Mouse (Mus musculus) myocyte (in vitro differentiated cells): ENCODE data around the gene Rad18. TPM values are rescaled to one million over a fixed set of nuclear protein-coding genes. Genes with fewer than 3 reads are reported as not detected.

Experiments used
- H3K27me3 ChIP-seq: one replicate; pipeline ENCODE4 v1.6.1; 2011; ENCODE audit not compliant: control insufficient read depth, insufficient read depth, insufficient read length
- H3K36me3 ChIP-seq: one replicate; pipeline ENCODE4 v1.6.1; 2011; ENCODE audit not compliant: control insufficient read depth, insufficient read depth
- H3K4me2 ChIP-seq: one replicate; pipeline ENCODE4 v1.6.1; 2011; ENCODE audit warnings: low read depth, control low read depth
- H3K4me3 ChIP-seq: one replicate; pipeline ENCODE4 v1.5.1; 2011; ENCODE audit warnings: mild to moderate bottlenecking, control low read depth, moderate library complexity
- H3K79me2 ChIP-seq: one replicate; pipeline ENCODE4 v1.6.1; 2011; ENCODE audit not compliant: control insufficient read depth, insufficient read depth
- H3ac ChIP-seq: one replicate; pipeline ENCODE4 v1.6.1; 2011; ENCODE audit not compliant: control insufficient read depth, insufficient read length
- CEBPB ChIP-seq: IDR thresholded peaks from 2 replicates; pipeline ENCODE4 v1.6.1; 2011; ENCODE audit warnings: mild to moderate bottlenecking, moderate library complexity; ENCODE audit not compliant: poor library complexity, insufficient read depth, severe bottlenecking
- E2F4 ChIP-seq: IDR thresholded peaks from one replicate; pipeline ENCODE4 v1.6.1; 2011; ENCODE audit warnings: mild to moderate bottlenecking, control low read depth, moderate library complexity; ENCODE audit not compliant: insufficient read depth
- MAX ChIP-seq: IDR thresholded peaks from one replicate; pipeline ENCODE4 v1.6.1; 2011; ENCODE audit warnings: low read depth, mild to moderate bottlenecking, control low read depth
- MYOD1 ChIP-seq, 3 experiments: IDR thresholded peaks; one replicate each; pipeline ENCODE4 v1.6.1; 2011; ENCODE audit warnings: control low read depth in 2 of 3, low read depth in 2 of 3, mild to moderate bottlenecking in 2 of 3, moderate library complexity in 1 of 3; ENCODE audit not compliant: insufficient read length in 2 of 3, control insufficient read depth in 1 of 3
- MYOG ChIP-seq, 3 experiments: IDR thresholded peaks; one replicate each; pipeline ENCODE4 v1.6.1; 2011; ENCODE audit warnings: control low read depth in 2 of 3, low read depth in 2 of 3, mild to moderate bottlenecking in 2 of 3; ENCODE audit not compliant: insufficient read length in 2 of 3, control insufficient read depth in 1 of 3, insufficient read depth in 1 of 3
- POLR2A ChIP-seq: IDR thresholded peaks from one replicate; pipeline ENCODE4 v1.6.1; 2011; ENCODE audit warnings: low read depth, mild to moderate bottlenecking, control low read depth, moderate library complexity; ENCODE audit not compliant: insufficient read length
- POLR2AphosphoS2 ChIP-seq: IDR thresholded peaks from one replicate; pipeline ENCODE4 v1.6.1; 2011; ENCODE audit warnings: low read depth, control low read depth; ENCODE audit not compliant: insufficient read length
- REST ChIP-seq: IDR thresholded peaks from one replicate; pipeline ENCODE4 v1.6.1; 2011; ENCODE audit warnings: mild to moderate bottlenecking, control low read depth, moderate library complexity; ENCODE audit not compliant: insufficient read depth, insufficient read length
- SRF ChIP-seq: IDR thresholded peaks from one replicate; pipeline ENCODE4 v1.6.1; 2011; ENCODE audit warnings: low read depth; ENCODE audit not compliant: control insufficient read depth, insufficient read length
- TCF12 ChIP-seq: IDR thresholded peaks from one replicate; pipeline ENCODE4 v1.6.1; 2011; ENCODE audit warnings: mild to moderate bottlenecking, control low read depth; ENCODE audit not compliant: poor library complexity, insufficient read depth, severe bottlenecking
- TCF3 ChIP-seq: IDR thresholded peaks from one replicate; pipeline ENCODE4 v1.6.1; 2011; ENCODE audit warnings: low read depth, control low read depth; ENCODE audit not compliant: insufficient read length
- USF1 ChIP-seq: IDR thresholded peaks from one replicate; pipeline ENCODE4 v1.6.1; 2011; ENCODE audit warnings: low read depth, mild to moderate bottlenecking, control low read depth, moderate library complexity
- polyA plus RNA-seq: library from polyadenylated mRNA; unstranded; fragments of >200 nt; fragmentation: generic; extraction: Trizol; gene quantifications from one replicate; pipeline ENCODE4 v1.2.1, GENCODE M21; 2012; ENCODE audit warnings: missing spikeins

The Rad18 gene
- polyA plus RNA-seq, 1 experiment: 2.8 TPM

DNA sequence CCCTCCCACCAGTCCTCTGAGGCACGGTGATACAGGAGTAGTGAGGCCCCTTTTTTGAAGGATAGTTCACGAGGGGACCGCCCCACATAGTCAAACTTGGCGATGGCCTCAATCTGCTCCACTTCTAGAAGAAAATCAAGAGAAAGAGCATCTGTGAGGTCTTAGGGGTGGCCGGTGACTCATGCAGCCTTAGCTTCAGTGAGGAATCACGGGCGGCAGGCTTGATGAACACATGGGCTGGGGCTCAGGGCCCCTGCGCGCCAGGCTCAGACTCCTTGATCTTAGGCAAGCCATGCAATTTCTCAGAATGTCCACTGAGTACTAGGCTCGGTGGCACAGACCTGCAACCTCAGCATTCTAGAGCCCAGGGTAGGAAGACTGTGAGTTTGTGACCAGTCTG, 34.9 kb upstream of the Rad18 start:
- no peak for TF ChIP-seq USF1
- no peak for TF ChIP-seq REST
- no peak for TF ChIP-seq SRF
- TF ChIP-seq MAX: no peak
- TF ChIP-seq CEBPB: no peak
- no peak for TF ChIP-seq E2F4
- no peak for TF ChIP-seq MYOD1 (IDR thresholded peaks at IDR 0.05; ENCODE audit: control insufficient read depth in 1 of 3, insufficient read length in 2 of 3, low read depth in 2 of 3)
- no peak for TF ChIP-seq MYOG (IDR thresholded peaks at IDR 0.05; ENCODE audit: control insufficient read depth in 1 of 3, insufficient read depth in 1 of 3, insufficient read length in 2 of 3, low read depth in 2 of 3)
- no peak for TF ChIP-seq POLR2A
- TF ChIP-seq POLR2AphosphoS2: no peak
- TF ChIP-seq TCF3: no peak
- TF ChIP-seq TCF12: no peak
- Histone ChIP-seq H3K4me2 (no peak overlapping the region), H3ac (no peak overlapping the region), H3K79me2 (no peaks in the 10 kb centered on the region), H3K36me3 (peaks cover 5% of the 10 kb centered on the region), H3K4me3 (no peak overlapping the region), H3K27me3 (no peaks in the 10 kb centered on the region)

DNA sequence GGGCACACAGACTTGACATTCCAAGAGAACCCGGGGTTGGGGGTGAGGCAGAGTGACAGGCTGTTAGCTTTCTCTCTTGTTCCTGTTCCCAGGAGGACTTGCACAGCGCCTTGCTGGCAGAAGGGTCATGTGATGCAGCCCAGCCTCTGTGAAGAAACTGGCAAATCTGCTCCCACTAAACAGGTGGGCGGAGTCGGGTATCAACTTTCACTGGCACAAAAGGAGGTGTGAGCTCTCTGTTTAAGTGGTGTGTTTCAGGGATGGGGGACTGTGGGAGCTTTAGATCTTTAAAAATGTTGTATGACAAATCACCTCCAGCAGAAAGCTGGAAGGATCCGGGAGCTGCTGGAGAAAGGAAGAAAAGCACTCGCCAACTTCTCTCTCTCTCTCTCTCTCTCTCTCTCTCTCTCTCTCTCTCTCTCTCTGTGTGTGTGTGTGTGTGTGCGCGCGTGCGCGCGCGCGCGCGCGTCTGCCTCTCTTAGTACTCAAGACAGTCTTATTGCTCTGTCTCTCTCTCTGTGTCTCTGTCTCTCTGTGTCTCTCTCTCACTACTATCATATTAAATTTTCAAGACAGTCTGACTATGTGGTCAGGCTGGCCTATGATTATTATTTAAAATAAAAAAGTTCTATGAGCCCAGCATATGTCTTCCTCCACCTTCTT, 32.4 kb upstream of the Rad18 start:
- Histone ChIP-seq H3K79me2 (no peaks in the 10 kb centered on the region), H3K36me3 (peaks cover 5% of the 10 kb centered on the region), H3K27me3 (no peaks in the 10 kb centered on the region), H3K4me2 (peak overlapping the region; percentile 30), H3K4me3 (no peak overlapping the region), H3ac (no peak overlapping the region)
- no peak for TF ChIP-seq CEBPB
- peak in 1 of 3 experiments; percentile 10 for TF ChIP-seq MYOG (IDR thresholded peaks at IDR 0.05; ENCODE audit: control insufficient read depth in 1 of 3, insufficient read depth in 1 of 3, insufficient read length in 2 of 3, low read depth in 2 of 3)
- TF ChIP-seq USF1: peak; percentile 77
- TF ChIP-seq TCF3: no peak
- no peak for TF ChIP-seq TCF12
- no peak for TF ChIP-seq REST
- TF ChIP-seq MAX: no peak
- TF ChIP-seq E2F4: no peak
- TF ChIP-seq POLR2AphosphoS2: no peak
- peak in 1 of 3 experiments; percentile 8 for TF ChIP-seq MYOD1 (IDR thresholded peaks at IDR 0.05; ENCODE audit: control insufficient read depth in 1 of 3, insufficient read length in 2 of 3, low read depth in 2 of 3)
- no peak for TF ChIP-seq POLR2A
- no peak for TF ChIP-seq SRF

DNA sequence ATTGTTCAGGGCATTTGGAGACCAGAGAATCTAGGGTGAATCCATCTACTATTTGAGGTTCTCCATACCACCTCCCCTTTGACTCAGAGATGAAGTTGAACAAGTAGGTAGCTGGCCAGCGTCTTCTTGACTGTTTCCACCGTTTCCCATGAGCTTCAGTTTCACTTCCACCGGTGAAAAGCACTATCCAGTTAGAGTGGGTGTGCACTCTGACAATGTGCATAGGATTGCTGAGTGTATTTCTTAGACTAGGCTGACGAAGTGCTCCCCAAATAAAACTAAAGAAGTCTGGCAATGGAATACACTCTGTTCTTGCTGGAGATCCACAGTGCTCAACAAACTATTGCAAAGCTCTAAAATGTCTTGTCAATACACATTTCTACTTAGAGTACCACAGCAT, 29.0 kb upstream of the Rad18 start:
- Histone ChIP-seq H3K36me3 (peaks cover 3% of the 10 kb centered on the region), H3K27me3 (no peaks in the 10 kb centered on the region), H3K4me2 (no peak overlapping the region), H3K79me2 (no peaks in the 10 kb centered on the region), H3ac (no peak overlapping the region), H3K4me3 (no peak overlapping the region)
- no peak for TF ChIP-seq TCF3
- no peak for TF ChIP-seq MYOD1 (IDR thresholded peaks at IDR 0.05; ENCODE audit: control insufficient read depth in 1 of 3, insufficient read length in 2 of 3, low read depth in 2 of 3)

DNA sequence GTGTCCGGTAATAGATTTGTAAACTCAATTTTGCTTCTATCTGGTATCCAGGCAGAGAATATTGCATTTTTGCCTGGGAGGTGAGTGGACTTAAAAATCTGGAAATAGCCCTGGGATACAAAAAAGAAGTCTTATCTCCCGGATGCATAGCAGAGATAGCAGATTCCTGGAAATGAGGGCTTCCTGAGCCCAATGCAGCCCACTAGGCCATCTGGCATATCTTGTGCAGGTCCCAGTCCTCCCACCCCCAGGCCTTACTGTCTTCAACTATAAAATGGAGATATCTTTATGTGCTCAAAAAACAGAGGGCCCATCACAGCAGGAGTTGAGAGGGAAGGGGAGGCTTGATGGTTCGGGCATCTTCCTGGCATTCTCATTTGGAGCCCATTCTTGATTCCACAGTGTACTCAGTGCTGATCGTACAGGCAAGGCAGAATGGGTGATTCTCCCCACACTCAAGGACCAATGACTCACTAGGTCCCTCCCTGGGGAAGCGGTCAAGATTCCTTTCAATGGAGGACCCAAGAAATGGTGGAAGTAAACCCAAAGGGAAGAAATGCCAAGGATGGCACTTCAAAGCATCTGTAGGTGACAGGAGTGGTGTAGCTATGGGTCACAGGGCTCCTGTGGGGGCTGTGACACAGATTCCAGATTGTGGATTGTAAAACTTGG, 24.1 kb upstream of the Rad18 start:
- no peaks in the 10 kb centered on the region for H3K27me3 ChIP-seq
- no peaks in the 10 kb centered on the region for H3K79me2 ChIP-seq
- H3ac ChIP-seq: no peak overlapping the region
- no peak overlapping the region for H3K4me2 ChIP-seq
- no peaks in the 10 kb centered on the region for H3K36me3 ChIP-seq
- H3K4me3 ChIP-seq: no peak overlapping the region
- no peak for TF ChIP-seq MAX
- no peak for TF ChIP-seq USF1
- no peak for TF ChIP-seq MYOG (IDR thresholded peaks at IDR 0.05; ENCODE audit: control insufficient read depth in 1 of 3, insufficient read depth in 1 of 3, insufficient read length in 2 of 3, low read depth in 2 of 3)
- no peak for TF ChIP-seq MYOD1 (IDR thresholded peaks at IDR 0.05; ENCODE audit: control insufficient read depth in 1 of 3, insufficient read length in 2 of 3, low read depth in 2 of 3)

DNA sequence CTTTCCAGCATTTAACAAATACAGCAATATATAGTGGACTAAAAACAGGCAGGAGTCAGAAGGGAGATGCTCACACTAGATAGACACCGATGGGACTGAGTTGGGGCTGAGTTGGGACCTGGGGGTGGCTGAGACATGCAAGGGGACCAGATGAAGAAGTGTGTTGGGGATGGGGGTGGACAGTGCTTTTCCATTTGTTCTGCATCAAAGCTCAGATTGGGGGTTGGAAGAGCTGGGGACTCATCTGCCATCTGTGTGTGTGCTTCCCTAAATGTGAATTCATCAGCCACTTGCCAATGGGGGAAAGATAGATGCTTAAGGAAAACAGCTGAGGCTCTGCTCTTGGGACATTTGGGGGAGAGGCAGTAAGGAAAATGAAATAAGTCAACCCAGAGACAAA, 23.5 kb upstream of the Rad18 start:
- H3K27me3 ChIP-seq: no peaks in the 10 kb centered on the region
- H3ac ChIP-seq: no peak overlapping the region
- H3K79me2 ChIP-seq: no peaks in the 10 kb centered on the region
- H3K36me3 ChIP-seq: no peaks in the 10 kb centered on the region
- TF ChIP-seq MAX (no peak), SRF (no peak)
- H3K4me3 ChIP-seq: no peak overlapping the region
- H3K4me2 ChIP-seq: no peak overlapping the region
